Mouse (Mus musculus) heart, postnatal 0 days (tissue): ENCODE results near the gene Nutm1.

Experiments
- CTCF ChIP-seq: IDR thresholded peaks from 2 replicates; pipeline ENCODE4 v1.5.1; 2016; ENCODE audit warnings: antibody characterized with exemption, control low read depth, low read depth
- EP300 ChIP-seq: IDR thresholded peaks from 2 replicates; pipeline ENCODE4 v1.6.1; 2016; ENCODE audit warnings: antibody characterized with exemption, low read depth

GRCm38 (mm10) chr2:112296211-112296610 lies 37.1 kb upstream of the Nutm1 start:
- TF ChIP-seq EP300, result no peak
- TF ChIP-seq CTCF, result no peak
